Mouse (Mus musculus): ENCODE results near the gene Cntn3. TPM values are rescaled to one million over a fixed set of nuclear protein-coding genes. Genes with fewer than 3 reads are reported as not detected.

Gene Cntn3
- total and polyA plus RNA-seq, 3 experiments, result not detected

GRCm38 (mm10) chr6:102427549-102427948, 145.4 kb downstream of the Cntn3 start:
- no peak for TF ChIP-seq TCF12 (IDR thresholded peaks at IDR 0.05; ENCODE audit: low read depth, low read length)
- TF ChIP-seq IRF4 (IDR thresholded peaks at IDR 0.05; ENCODE audit: low read depth, low read length), result no peak
- no peaks in the 10 kb centered on the region for H3K79me2 ChIP-seq (replicated peaks; ENCODE audit: control insufficient read depth, extremely low read depth, insufficient read depth, poor library complexity, severe bottlenecking)
- in situ Hi-C loops (cut with MboI; ENCODE audit: low pct_ligation_motif_present, low pct_unique_long_range_greater_than_20kb, low sequenced_read_pairs) (no loop called here), dilution Hi-C loops (cut with MboI; ENCODE audit: extremely low pct_ligation_motif_present, extremely low pct_unique_long_range_greater_than_20kb, low sequenced_read_pairs) (no loop called here)
- no peaks in the 10 kb centered on the region for H3K4me1 ChIP-seq (ENCODE audit: control insufficient read depth in 1 of 2, insufficient read depth in 2 of 2)
- DNase-seq (ENCODE audit: extremely low read depth), result no peak
- no peak overlapping the region for H3K4me3 ChIP-seq (replicated peaks in 1 of 3; ENCODE audit: low read depth in 2 of 3, low read length in 2 of 3, poor library complexity in 1 of 3)
- H3K27ac ChIP-seq (ENCODE audit: insufficient read depth, low read depth), result no peak overlapping the region
- H3K4me2 ChIP-seq (ENCODE audit: insufficient read depth, low read depth, poor library complexity, severe bottlenecking), result no peak overlapping the region
- H3K9me3 ChIP-seq (replicated peaks; ENCODE audit: low read length), result peaks cover 38% of the 10 kb centered on the region
- H3K9ac ChIP-seq (ENCODE audit: insufficient read depth, low read depth), result no peak overlapping the region
- no peaks in the 10 kb centered on the region for H3K36me3 ChIP-seq (replicated peaks in 1 of 2; ENCODE audit: control insufficient read depth in 1 of 2, insufficient read depth in 1 of 2, low read length in 1 of 2)
- no peaks in the 10 kb centered on the region for H3K27me3 ChIP-seq (replicated peaks)

- Histone ChIP-seq H3K9me3 (replicated peaks; ENCODE audit: low read length) (peaks cover 28% of the 10 kb centered on the region), H3K27ac (ENCODE audit: insufficient read depth, low read depth) (no peak overlapping the region), H3K36me3 (replicated peaks in 1 of 2; ENCODE audit: control insufficient read depth in 1 of 2, insufficient read depth in 1 of 2, low read length in 1 of 2) (no peaks in the 10 kb centered on the region), H3K9ac (ENCODE audit: insufficient read depth, low read depth) (no peak overlapping the region), H3K79me2 (replicated peaks; ENCODE audit: control insufficient read depth, extremely low read depth, insufficient read depth, poor library complexity, severe bottlenecking) (no peaks in the 10 kb centered on the region), H3K4me2 (ENCODE audit: insufficient read depth, low read depth, poor library complexity, severe bottlenecking) (no peak overlapping the region), H3K4me3 (replicated peaks in 1 of 3; ENCODE audit: low read depth in 2 of 3, low read length in 2 of 3, poor library complexity in 1 of 3) (no peak overlapping the region), H3K27me3 (replicated peaks) (no peaks in the 10 kb centered on the region), H3K4me1 (ENCODE audit: control insufficient read depth in 1 of 2, insufficient read depth in 2 of 2) (no peaks in the 10 kb centered on the region)
- TF ChIP-seq MXI1 (IDR thresholded peaks at IDR 0.05; ENCODE audit: low read depth, low read length) (no peak), SIN3A (IDR thresholded peaks at IDR 0.05; ENCODE audit: low read length) (no peak), ZMIZ1 (IDR thresholded peaks at IDR 0.05; ENCODE audit: low read depth, low read length) (no peak), MAX (IDR thresholded peaks at IDR 0.05; ENCODE audit: low read length) (no peak), PAX5 (IDR thresholded peaks at IDR 0.05; ENCODE audit: low read length) (no peak), MYC (IDR thresholded peaks at IDR 0.05; ENCODE audit: low read depth, low read length) (no peak), NELFE (IDR thresholded peaks at IDR 0.05; ENCODE audit: low read depth, low read length) (no peak), KAT2A (IDR thresholded peaks at IDR 0.05; ENCODE audit: insufficient replicate concordance, low read length) (no peak), POLR2A (IDR thresholded peaks at IDR 0.05; ENCODE audit: low read depth, low read length) (no peak), RAD21 (IDR thresholded peaks at IDR 0.05; ENCODE audit: low read depth, low read length) (no peak), IRF4 (IDR thresholded peaks at IDR 0.05; ENCODE audit: low read depth, low read length) (no peak), USF1 (IDR thresholded peaks at IDR 0.05; ENCODE audit: low read depth, low read length) (no peak), GABPA (IDR thresholded peaks at IDR 0.05; ENCODE audit: insufficient replicate concordance, low read depth, low read length) (no peak), USF2 (conservative IDR thresholded peaks at IDR 0.05; ENCODE audit: low read depth, low read length) (no peak), EP300 (IDR thresholded peaks at IDR 0.05; ENCODE audit: low read length) (no peak), RCOR1 (conservative IDR thresholded peaks at IDR 0.05; ENCODE audit: low read depth, low read length) (no peak), MAZ (IDR thresholded peaks at IDR 0.05; ENCODE audit: low read depth, low read length) (no peak), JUN (IDR thresholded peaks at IDR 0.05; ENCODE audit: insufficient read depth, low read depth, low read length) (no peak), ZNF384 (IDR thresholded peaks at IDR 0.05; ENCODE audit: low read depth, low read length) (no peak)
- in situ Hi-C loops (cut with MboI; ENCODE audit: low pct_ligation_motif_present, low pct_unique_long_range_greater_than_20kb, low sequenced_read_pairs), result no loop called here
- DNase-seq (ENCODE audit: extremely low read depth), result no peak
- dilution Hi-C loops (cut with MboI; ENCODE audit: extremely low pct_ligation_motif_present, extremely low pct_unique_long_range_greater_than_20kb, low sequenced_read_pairs), result no loop called here
These were observed 151.1 kb downstream of the Cntn3 start for GRCm38 (mm10) chr6:102421781-102422180.

All from CH12.LX (cell line).